Mouse (Mus musculus): ENCODE results near the gene Slc16a14. TPM values are rescaled to one million over a fixed set of nuclear protein-coding genes. Genes with fewer than 3 reads are reported as not detected.
"Not testable (repeated sequence)": the region's sequence is repeated elsewhere in the genome, so short reads cannot be mapped to it uniquely, and the experiment has no call there.

The Slc16a14 gene
- 0.05 and 0.07 TPM in 2 replicates for polyA plus RNA-seq (2014; fragmentation: Nextera tagmentation; extraction: Ambion mirVana)

DNA sequence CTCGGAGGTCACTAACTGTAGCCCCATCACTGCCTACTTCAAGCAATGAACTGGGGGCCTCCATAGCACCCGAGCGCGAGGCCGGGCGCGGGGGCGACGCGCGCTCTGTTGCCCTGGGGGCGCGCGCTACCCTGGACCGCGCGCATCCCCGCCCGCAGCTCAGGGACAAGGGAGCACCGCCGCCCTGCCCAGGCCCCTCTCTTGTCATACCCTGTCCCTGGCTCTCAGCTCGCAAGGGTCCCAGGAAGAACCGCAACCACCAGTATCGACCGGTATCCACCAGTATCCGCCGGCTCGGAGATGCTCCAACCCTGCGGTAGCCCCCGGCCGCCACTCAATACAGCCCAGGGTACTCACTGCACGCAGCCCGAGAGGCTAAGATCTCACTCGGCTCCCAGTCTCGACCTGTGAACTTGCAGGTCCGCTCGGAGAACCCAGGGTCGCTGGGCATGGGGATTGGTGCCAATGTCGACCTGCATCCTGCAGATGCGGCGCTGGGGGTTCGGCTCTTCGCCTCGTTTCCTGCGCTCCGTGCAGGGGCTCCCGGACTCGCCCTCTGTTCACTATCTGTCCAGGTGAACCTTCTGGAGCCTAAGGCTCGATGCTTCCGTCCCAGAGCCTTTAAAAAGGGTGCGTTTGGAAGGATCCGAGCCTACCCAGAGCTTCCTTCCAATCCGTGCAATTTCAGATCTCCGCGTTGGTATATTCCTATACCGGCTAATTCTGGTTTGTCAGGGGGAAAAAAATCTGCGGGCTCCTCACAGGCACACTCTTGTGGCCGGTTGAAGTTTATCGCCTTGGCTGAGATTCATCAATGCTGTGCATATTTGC is at the start of gene Slc16a14:
TSS of gene Slc16a14 (minus strand) at position 632 of the 831 bp plus-strand sequence.
- Histone ChIP-seq H3K27me3 (ENCODE audit: control insufficient read depth, insufficient read depth, low read length) (peaks cover 18% of the 10 kb centered on the region), H3K9me3 (ENCODE audit: control insufficient read depth, low read length) (no peaks in the 10 kb centered on the region), H3K4me1 (ENCODE audit: control insufficient read depth, insufficient read depth, low read length) (no peaks in the 10 kb centered on the region), H3K27ac (replicated peaks; ENCODE audit: low read depth, low read length) (no peak within 1 kb of the TSS), H3K9ac (ENCODE audit: low read length) (peak within 1 kb of the TSS; percentile 51), H3K4me3 (ENCODE audit: low read depth, low read length) (peak within 1 kb of the TSS; percentile 51), H3K36me3 (ENCODE audit: control insufficient read depth, insufficient read depth, low read length) (no peaks in the 10 kb centered on the region), H3K4me2 (ENCODE audit: low read depth, severe bottlenecking) (peak within 1 kb of the TSS; percentile 94)
- under 1% methylated on average over 59 of the region's 59 CpGs for WGBS
- ATAC-seq (ENCODE audit: insufficient number of reproducible peaks, low FRiP score, low TSS enrichment, low read depth) (peak; percentile 75), DNase-seq (ENCODE audit: low spot score) (peak; percentile 73)

GRCm38 (mm10) chr1:84961779-84962178 is 26.8 kb upstream of the Slc16a14 start:
- not testable (repeated sequence) for H3K4me1 ChIP-seq (ENCODE audit: control insufficient read depth, insufficient read depth, low read length); H3K4me2 ChIP-seq (ENCODE audit: low read depth, severe bottlenecking); H3K27me3 ChIP-seq (ENCODE audit: control insufficient read depth, insufficient read depth, low read length); DNase-seq (ENCODE audit: low spot score); H3K9me3 ChIP-seq (ENCODE audit: control insufficient read depth, low read length); H3K4me3 ChIP-seq (ENCODE audit: low read depth, low read length); ATAC-seq (ENCODE audit: insufficient number of reproducible peaks, low FRiP score, low TSS enrichment, low read depth); H3K9ac ChIP-seq (ENCODE audit: low read length); H3K27ac ChIP-seq (replicated peaks; ENCODE audit: low read depth, low read length); H3K36me3 ChIP-seq (ENCODE audit: control insufficient read depth, insufficient read depth, low read length)
- 3% methylated on average over 12 of the region's 12 CpGs for WGBS

- not testable (repeated sequence) for H3K27me3 ChIP-seq (ENCODE audit: control insufficient read depth, insufficient read depth, low read length); ATAC-seq (ENCODE audit: insufficient number of reproducible peaks, low FRiP score, low TSS enrichment, low read depth); H3K4me3 ChIP-seq (ENCODE audit: low read depth, low read length); H3K4me2 ChIP-seq (ENCODE audit: low read depth, severe bottlenecking); H3K9me3 ChIP-seq (ENCODE audit: control insufficient read depth, low read length); H3K9ac ChIP-seq (ENCODE audit: low read length); H3K36me3 ChIP-seq (ENCODE audit: control insufficient read depth, insufficient read depth, low read length); H3K4me1 ChIP-seq (ENCODE audit: control insufficient read depth, insufficient read depth, low read length); DNase-seq (ENCODE audit: low spot score); H3K27ac ChIP-seq (replicated peaks; ENCODE audit: low read depth, low read length)
- WGBS: 90% methylated on average over 4 of the region's 4 CpGs
These were observed 22.8 kb upstream of the Slc16a14 start for GRCm38 (mm10) chr1:84957713-84958112.

- not testable (repeated sequence) for H3K9me3 ChIP-seq (ENCODE audit: control insufficient read depth, low read length); ATAC-seq (ENCODE audit: insufficient number of reproducible peaks, low FRiP score, low TSS enrichment, low read depth); H3K27ac ChIP-seq (replicated peaks; ENCODE audit: low read depth, low read length); H3K36me3 ChIP-seq (ENCODE audit: control insufficient read depth, insufficient read depth, low read length); H3K4me3 ChIP-seq (ENCODE audit: low read depth, low read length); H3K9ac ChIP-seq (ENCODE audit: low read length); H3K27me3 ChIP-seq (ENCODE audit: control insufficient read depth, insufficient read depth, low read length); H3K4me2 ChIP-seq (ENCODE audit: low read depth, severe bottlenecking); H3K4me1 ChIP-seq (ENCODE audit: control insufficient read depth, insufficient read depth, low read length)
- WGBS: 95% methylated on average over 3 of the region's 3 CpGs
- peak; percentile 7 for DNase-seq (ENCODE audit: low spot score)
These were observed 21.8 kb upstream of the Slc16a14 start for GRCm38 (mm10) chr1:84956771-84957170.

DNA sequence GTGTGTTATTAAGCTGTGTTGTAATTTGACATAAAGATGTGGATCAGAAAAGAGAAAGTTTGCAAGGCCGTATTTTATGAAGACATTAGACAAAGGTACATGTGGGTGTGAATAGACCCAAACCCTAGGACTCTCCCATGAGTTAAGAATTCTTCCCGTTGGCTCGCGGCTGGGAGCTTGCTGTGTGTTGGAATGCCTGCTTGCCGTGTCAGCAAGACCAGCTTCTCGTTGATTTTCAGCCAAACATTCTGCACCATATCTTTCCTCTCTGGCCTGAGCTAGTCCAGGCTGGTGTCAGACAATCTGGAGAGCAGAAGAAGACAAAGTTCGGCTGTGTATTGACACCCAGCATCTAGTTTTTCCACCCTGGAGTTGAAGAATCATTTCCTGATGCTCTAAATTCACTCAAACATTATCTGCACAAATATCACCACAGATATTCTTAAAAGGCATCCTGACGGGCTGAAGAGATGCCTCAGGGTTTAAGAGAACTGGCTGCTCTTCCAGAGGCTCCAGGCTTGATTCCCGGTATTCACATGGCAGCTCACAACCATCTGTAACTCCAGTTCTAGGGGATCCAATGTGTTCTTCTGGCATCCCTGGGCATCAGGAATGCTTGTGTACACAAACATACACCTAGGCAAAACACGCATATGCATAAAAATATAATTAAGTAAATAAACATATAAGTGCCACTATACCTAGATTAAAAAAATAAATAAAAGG is 17.7 kb upstream of the Slc16a14 start:
- Histone ChIP-seq H3K4me3 (ENCODE audit: low read depth, low read length) (no peak overlapping the region), H3K27ac (replicated peaks; ENCODE audit: low read depth, low read length) (no peak overlapping the region), H3K4me1 (ENCODE audit: control insufficient read depth, insufficient read depth, low read length) (no peaks in the 10 kb centered on the region), H3K4me2 (ENCODE audit: low read depth, severe bottlenecking) (no peak overlapping the region), H3K36me3 (ENCODE audit: control insufficient read depth, insufficient read depth, low read length) (no peaks in the 10 kb centered on the region), H3K9ac (ENCODE audit: low read length) (no peak overlapping the region), H3K27me3 (ENCODE audit: control insufficient read depth, insufficient read depth, low read length) (no peaks in the 10 kb centered on the region), H3K9me3 (ENCODE audit: control insufficient read depth, low read length) (no peaks in the 10 kb centered on the region)
- DNase-seq (ENCODE audit: low spot score): no peak
- no peak for ATAC-seq (ENCODE audit: insufficient number of reproducible peaks, low FRiP score, low TSS enrichment, low read depth)
- 88% methylated on average over 10 of the region's 10 CpGs for WGBS

- Histone ChIP-seq H3K27ac (replicated peaks; ENCODE audit: low read depth, low read length) (no peak overlapping the region), H3K4me1 (ENCODE audit: control insufficient read depth, insufficient read depth, low read length) (no peaks in the 10 kb centered on the region), H3K36me3 (ENCODE audit: control insufficient read depth, insufficient read depth, low read length) (no peaks in the 10 kb centered on the region), H3K9ac (ENCODE audit: low read length) (no peak overlapping the region), H3K9me3 (ENCODE audit: control insufficient read depth, low read length) (no peaks in the 10 kb centered on the region), H3K27me3 (ENCODE audit: control insufficient read depth, insufficient read depth, low read length) (no peaks in the 10 kb centered on the region), H3K4me2 (ENCODE audit: low read depth, severe bottlenecking) (no peak overlapping the region), H3K4me3 (ENCODE audit: low read depth, low read length) (no peak overlapping the region)
- no peak for ATAC-seq (ENCODE audit: insufficient number of reproducible peaks, low FRiP score, low TSS enrichment, low read depth)
- DNase-seq (ENCODE audit: low spot score): no peak
- 94% methylated on average over 3 of the region's 3 CpGs for WGBS
These were observed 16.6 kb upstream of the Slc16a14 start for GRCm38 (mm10) chr1:84951566-84951965.

DNA sequence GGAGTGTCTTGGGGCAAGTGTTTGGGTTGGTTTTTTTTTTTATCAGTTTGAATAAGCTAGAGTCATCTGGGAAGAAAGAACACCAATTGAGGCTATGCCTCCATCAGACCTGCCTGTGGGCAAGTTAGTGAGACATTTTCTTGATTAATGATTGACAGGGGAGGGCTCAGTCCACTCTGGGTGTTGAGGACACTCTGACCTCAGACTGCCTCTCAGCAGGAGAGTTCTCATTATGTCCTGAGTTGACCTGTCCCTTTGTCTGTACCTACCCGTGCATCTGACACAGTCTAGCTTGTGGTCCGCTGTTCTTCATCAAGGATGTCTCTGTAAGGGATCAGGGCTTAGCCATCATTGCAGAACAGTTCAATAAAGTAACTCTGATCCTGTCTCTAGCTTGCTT is 12.5 kb upstream of the Slc16a14 start:
- ATAC-seq (ENCODE audit: insufficient number of reproducible peaks, low FRiP score, low TSS enrichment, low read depth) (no peak), DNase-seq (ENCODE audit: low spot score) (no peak)
- WGBS: 80% methylated on average over 2 of the region's 2 CpGs
- no peak overlapping the region for H3K4me2 ChIP-seq (ENCODE audit: low read depth, severe bottlenecking)
- H3K9me3 ChIP-seq (ENCODE audit: control insufficient read depth, low read length): no peaks in the 10 kb centered on the region
- H3K27me3 ChIP-seq (ENCODE audit: control insufficient read depth, insufficient read depth, low read length): no peaks in the 10 kb centered on the region
- H3K36me3 ChIP-seq (ENCODE audit: control insufficient read depth, insufficient read depth, low read length): no peaks in the 10 kb centered on the region
- no peaks in the 10 kb centered on the region for H3K4me1 ChIP-seq (ENCODE audit: control insufficient read depth, insufficient read depth, low read length)
- H3K9ac ChIP-seq (ENCODE audit: low read length): no peak overlapping the region
- H3K27ac ChIP-seq (replicated peaks; ENCODE audit: low read depth, low read length): no peak overlapping the region
- H3K4me3 ChIP-seq (ENCODE audit: low read depth, low read length): no peak overlapping the region

DNA sequence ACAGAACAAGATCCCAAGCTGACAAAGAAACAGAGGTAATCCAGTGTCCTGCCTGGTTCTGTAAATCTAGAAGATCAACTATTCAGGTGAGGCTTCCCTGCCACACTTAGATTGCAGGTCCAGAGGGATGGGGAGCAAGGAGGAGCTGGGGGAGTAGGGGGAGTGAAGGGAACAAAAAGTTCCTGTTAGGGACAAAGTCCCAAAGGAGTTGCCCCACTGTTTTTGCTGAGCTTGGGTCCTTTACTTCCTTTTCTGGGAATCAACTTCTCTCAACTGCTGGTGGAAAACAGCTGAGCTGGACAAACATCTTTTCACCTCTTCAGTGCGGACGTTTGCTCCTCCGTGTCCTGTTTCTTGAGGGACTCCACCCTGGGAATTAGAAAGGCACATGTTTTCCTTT is 11.0 kb upstream of the Slc16a14 start:
- Histone ChIP-seq H3K9me3 (ENCODE audit: control insufficient read depth, low read length) (no peaks in the 10 kb centered on the region), H3K4me3 (ENCODE audit: low read depth, low read length) (no peak overlapping the region), H3K4me2 (ENCODE audit: low read depth, severe bottlenecking) (no peak overlapping the region), H3K9ac (ENCODE audit: low read length) (no peak overlapping the region), H3K27ac (replicated peaks; ENCODE audit: low read depth, low read length) (no peak overlapping the region), H3K27me3 (ENCODE audit: control insufficient read depth, insufficient read depth, low read length) (no peaks in the 10 kb centered on the region), H3K4me1 (ENCODE audit: control insufficient read depth, insufficient read depth, low read length) (no peaks in the 10 kb centered on the region), H3K36me3 (ENCODE audit: control insufficient read depth, insufficient read depth, low read length) (no peaks in the 10 kb centered on the region)
- DNase-seq (ENCODE audit: low spot score): no peak
- no peak for ATAC-seq (ENCODE audit: insufficient number of reproducible peaks, low FRiP score, low TSS enrichment, low read depth)
- WGBS: 89% methylated on average over 3 of the region's 3 CpGs
